22 mouse cellular contexts compared by ENCODE assay signal in the genomic region with DNA sequence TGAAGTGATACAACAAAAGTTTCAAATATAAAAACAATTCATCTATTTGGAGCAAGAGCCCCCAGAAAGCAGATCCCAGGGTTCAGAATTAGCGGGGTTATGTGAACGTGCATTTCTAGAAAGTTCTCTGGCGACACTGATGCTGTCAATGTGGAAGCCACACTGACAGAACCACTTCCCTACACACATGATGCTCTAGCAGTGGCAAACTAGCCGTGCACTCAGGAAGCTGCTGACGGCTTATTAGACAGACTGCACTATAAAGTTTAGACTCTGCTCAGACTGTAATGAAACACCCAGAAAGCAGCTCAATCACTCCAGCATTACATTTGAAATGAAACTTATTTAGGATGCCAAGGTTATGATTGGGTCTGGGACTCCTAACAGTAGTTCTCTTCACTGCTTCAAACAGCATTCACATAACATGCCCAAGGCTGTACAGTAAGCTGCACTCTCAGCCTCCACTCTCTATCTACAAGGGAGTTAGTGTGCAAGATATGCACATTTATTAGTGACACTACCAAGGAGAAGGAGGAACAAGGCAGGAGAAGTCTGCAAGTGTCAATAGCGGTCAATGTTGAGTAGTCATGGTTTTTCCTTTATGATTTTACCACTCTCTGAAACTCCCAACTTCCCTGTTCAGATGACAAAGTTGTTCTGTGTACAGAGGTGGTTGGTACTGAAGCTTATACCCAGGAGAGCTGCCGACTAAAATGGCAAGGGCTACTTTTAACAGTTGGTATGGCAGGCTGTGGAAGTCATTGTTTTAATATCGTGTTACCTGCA.
"Had no signal": no experiment of that assay in that cellular context is flagged by ENCODE, and none has a peak within 500 bp of the region (broad histone marks: within the 10 kb centered on the region; RNA-seq: fewer than 3 reads in every experiment).

No protein-coding gene starts in this region.

- H3K36me3 ChIP-seq: intestine, embryonic 15.5 days; limb, embryonic 10.5 days; limb, embryonic 13.5 days; liver, embryonic 15.5 days; midbrain, embryonic 10.5 days; midbrain, embryonic 13.5 days had no signal

- H3K4me1 ChIP-seq: intestine, embryonic 15.5 days; liver, embryonic 15.5 days; midbrain, embryonic 10.5 days; midbrain, embryonic 13.5 days had no signal

- H3K9me3 ChIP-seq: intestine, embryonic 15.5 days; limb, embryonic 10.5 days; limb, embryonic 13.5 days; liver, embryonic 15.5 days; midbrain, embryonic 10.5 days; midbrain, embryonic 13.5 days had no signal

- H3K27ac ChIP-seq: intestine, embryonic 15.5 days; limb, embryonic 10.5 days; limb, embryonic 13.5 days; liver, embryonic 15.5 days; midbrain, embryonic 10.5 days; midbrain, embryonic 13.5 days; stomach, postnatal 0 days had no signal

- ATAC-seq: intestine, embryonic 15.5 days; midbrain, embryonic 13.5 days; midbrain, embryonic 16.5 days had no signal

- H3K27me3 ChIP-seq: intestine, embryonic 15.5 days; limb, embryonic 13.5 days; liver, embryonic 15.5 days; midbrain, embryonic 13.5 days had no signal

- DNase-seq: kidney, adult 18-20 months; kidney, adult 9 months; kidney, postnatal 14 days; kidney, postnatal 4 days; liver; lung, adult 2 months; lung, postnatal 14 days; lung, postnatal 4 days; right cerebral cortex, adult 18-20 months; right cerebral cortex, postnatal 14 days; right cerebral cortex, postnatal 4 days; thymus, adult 2 months; thymus, postnatal 25 days had no signal

- H3K9ac ChIP-seq: intestine, embryonic 15.5 days; limb, embryonic 13.5 days; liver, embryonic 15.5 days; midbrain, embryonic 13.5 days had no signal

- H3K4me2 ChIP-seq: intestine, embryonic 15.5 days; limb, embryonic 13.5 days; liver, embryonic 15.5 days; midbrain, embryonic 13.5 days had no signal

- H3K4me3 ChIP-seq: intestine, embryonic 15.5 days; limb, embryonic 10.5 days; limb, embryonic 13.5 days; liver, embryonic 15.5 days; midbrain, embryonic 10.5 days; midbrain, embryonic 13.5 days; myocyte had no signal
